Mouse (Mus musculus): ENCODE results near the gene Acta2. TPM values are rescaled to one million over a fixed set of nuclear protein-coding genes. Genes with fewer than 3 reads are reported as not detected.

Gene Acta2
- polyA plus RNA-seq, 1 experiment from 2014 or later, result 114 TPM

DNA sequence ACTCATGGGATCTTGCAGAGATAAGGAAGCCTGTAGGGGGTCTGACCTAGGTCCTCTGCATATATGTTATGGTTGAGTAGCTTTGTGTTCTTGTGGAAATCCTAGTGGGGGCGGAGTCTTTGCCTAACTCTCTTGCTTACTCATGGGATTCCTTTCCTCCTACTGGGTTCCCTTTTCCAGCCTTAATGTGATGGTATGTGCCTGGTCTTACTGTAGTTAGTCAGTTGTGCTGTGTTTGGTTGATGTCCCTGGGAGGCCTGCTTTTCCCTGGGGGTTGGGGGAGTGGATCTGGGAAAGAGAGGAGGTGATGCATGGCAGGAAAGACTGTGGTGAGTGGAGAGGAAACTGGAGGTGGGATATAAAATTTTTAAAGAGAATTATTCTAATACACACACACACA is 57.3 kb downstream of the Acta2 start:
- no peaks in the 10 kb centered on the region for H3K9me3 ChIP-seq
- ATAC-seq (ENCODE audit: insufficient number of reproducible peaks, insufficient read depth, low FRiP score, low TSS enrichment), result no peak
- H3K27ac ChIP-seq, result no peak overlapping the region
- H3K36me3 ChIP-seq, result no peaks in the 10 kb centered on the region
- no peak overlapping the region for H3K4me3 ChIP-seq
- 100% methylated on average over 1 of the region's 1 CpGs for whole genome bisulfite sequencing
- no peak overlapping the region for H3K9ac ChIP-seq
- H3K4me2 ChIP-seq (replicated peaks), result no peak overlapping the region
- H3K27me3 ChIP-seq, result no peaks in the 10 kb centered on the region
- H3K4me1 ChIP-seq, result 0 out of 2 replicates have a peak, but pooled peaks cover 7% of the 10 kb centered on the region

DNA sequence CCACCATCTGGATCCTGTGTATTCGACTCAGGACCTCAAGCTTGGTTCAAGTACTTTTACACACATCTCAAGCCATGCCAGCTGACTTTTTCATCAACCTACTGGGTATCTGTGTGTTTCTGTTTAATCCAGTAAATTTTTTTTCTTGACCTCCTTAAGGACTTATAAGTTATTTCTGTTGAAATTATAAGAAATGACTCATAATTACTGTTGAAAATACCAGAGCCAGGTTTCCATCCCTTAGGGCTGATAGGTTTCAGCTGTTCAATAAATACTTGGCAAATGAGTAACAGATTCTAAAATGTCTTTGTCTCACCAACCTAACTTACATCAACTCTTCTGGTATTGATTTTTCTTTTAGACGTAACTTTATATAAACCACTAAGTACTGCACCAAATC is 60.4 kb downstream of the Acta2 start:
- no peaks in the 10 kb centered on the region for H3K36me3 ChIP-seq
- H3K27ac ChIP-seq, result no peak overlapping the region
- H3K4me1 ChIP-seq, result 0 out of 2 replicates have a peak, but pooled peaks cover 7% of the 10 kb centered on the region
- H3K9ac ChIP-seq, result no peak overlapping the region
- 20% methylated on average over 2 of the region's 2 CpGs for WGBS
- 0 out of 2 replicates have a peak, but pooled peaks cover 3% of the 10 kb centered on the region for H3K27me3 ChIP-seq
- no peak for ATAC-seq (ENCODE audit: insufficient number of reproducible peaks, insufficient read depth, low FRiP score, low TSS enrichment)
- H3K9me3 ChIP-seq, result no peaks in the 10 kb centered on the region
- H3K4me2 ChIP-seq (replicated peaks), result no peak overlapping the region
- no peak overlapping the region for H3K4me3 ChIP-seq

DNA sequence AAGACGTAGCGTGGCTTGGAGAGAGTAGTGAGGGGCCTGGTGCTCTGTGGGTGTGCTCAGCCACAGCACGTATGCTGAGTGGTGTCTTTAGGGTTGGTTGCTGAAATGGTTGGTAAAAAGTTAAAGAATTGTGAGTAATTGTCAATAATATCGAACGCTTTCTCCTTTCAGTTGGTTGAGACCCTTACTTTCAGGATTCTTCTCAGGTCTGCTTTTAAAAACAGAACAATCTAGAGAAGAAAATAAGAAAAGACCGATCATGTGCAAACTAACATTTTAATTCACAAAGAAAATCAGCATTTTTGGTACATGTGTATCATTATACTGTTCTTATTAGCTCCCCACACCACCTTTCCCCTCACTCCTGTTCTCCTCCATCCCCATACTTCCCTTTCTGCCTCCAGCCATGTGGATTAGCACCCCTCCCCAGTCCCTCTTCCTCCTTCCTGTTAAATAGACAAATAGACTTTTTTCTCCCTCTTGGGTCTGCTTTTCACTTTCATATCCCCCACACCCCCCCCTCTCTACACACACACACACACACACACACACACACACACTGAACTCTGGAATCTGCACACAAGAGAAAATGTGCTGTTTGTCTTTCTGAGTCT is 61.2 kb downstream of the Acta2 start:
- H3K36me3 ChIP-seq, result no peaks in the 10 kb centered on the region
- 0 out of 2 replicates have a peak, but pooled peaks cover 7% of the 10 kb centered on the region for H3K4me1 ChIP-seq
- H3K9me3 ChIP-seq, result no peaks in the 10 kb centered on the region
- no peak overlapping the region for H3K4me3 ChIP-seq
- no peak overlapping the region for H3K27ac ChIP-seq
- H3K27me3 ChIP-seq, result 0 out of 2 replicates have a peak, but pooled peaks cover 6% of the 10 kb centered on the region
- H3K4me2 ChIP-seq (replicated peaks), result peak overlapping the region; percentile 82
- no peak for ATAC-seq (ENCODE audit: insufficient number of reproducible peaks, insufficient read depth, low FRiP score, low TSS enrichment)
- WGBS, result 69% methylated on average over 6 of the region's 6 CpGs
- no peak overlapping the region for H3K9ac ChIP-seq

DNA sequence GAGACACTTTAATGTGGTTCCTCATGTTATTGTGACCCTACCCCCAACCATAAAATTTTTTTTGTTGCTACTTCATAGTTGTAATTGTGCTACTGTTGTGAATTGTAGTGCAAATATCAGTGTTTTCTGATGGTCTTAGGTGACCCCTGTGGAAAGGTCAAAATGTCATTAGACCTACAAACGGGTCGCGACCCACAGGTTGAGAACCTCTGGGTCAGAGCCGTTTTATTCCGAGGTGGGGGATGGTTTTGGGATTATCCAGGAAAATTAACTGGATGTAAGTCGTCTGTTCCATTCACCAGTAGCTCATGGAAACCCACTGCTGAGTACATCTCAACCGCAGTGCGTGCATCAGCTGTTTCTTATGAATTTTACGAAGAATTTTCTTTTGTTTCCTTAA is 61.7 kb downstream of the Acta2 start:
- WGBS, result 33% methylated on average over 9 of the region's 9 CpGs
- Histone ChIP-seq H3K4me2 (replicated peaks) (peak overlapping the region; percentile 82), H3K36me3 (no peaks in the 10 kb centered on the region), H3K9ac (no peak overlapping the region), H3K27ac (no peak overlapping the region), H3K4me1 (0 out of 2 replicates have a peak, but pooled peaks cover 7% of the 10 kb centered on the region), H3K9me3 (no peaks in the 10 kb centered on the region), H3K4me3 (peak overlapping the region; percentile 57), H3K27me3 (0 out of 2 replicates have a peak, but pooled peaks cover 6% of the 10 kb centered on the region)
- ATAC-seq (ENCODE audit: insufficient number of reproducible peaks, insufficient read depth, low FRiP score, low TSS enrichment), result no peak

DNA sequence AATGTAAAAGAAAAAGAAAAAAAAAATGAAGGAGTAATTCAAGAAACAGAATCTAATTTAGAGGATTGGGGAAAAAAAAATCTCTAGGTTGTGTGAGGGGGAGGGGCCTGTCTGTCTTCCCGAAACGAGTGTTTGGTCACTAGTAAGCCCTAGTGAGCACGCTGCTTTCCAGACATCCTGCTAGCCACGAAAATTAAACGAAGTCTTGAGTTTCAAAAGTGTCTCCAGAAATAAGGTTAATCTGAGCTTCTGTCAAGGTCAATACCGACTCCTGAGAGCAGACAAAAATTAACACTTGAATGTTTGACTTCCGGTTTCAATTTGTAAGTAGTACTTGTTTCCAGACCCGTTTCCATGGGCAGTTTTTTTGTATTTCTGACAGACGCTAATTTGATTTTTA is 62.2 kb downstream of the Acta2 start:
- Histone ChIP-seq H3K9ac (no peak overlapping the region), H3K4me2 (replicated peaks) (peak overlapping the region; percentile 82), H3K36me3 (no peaks in the 10 kb centered on the region), H3K4me1 (0 out of 2 replicates have a peak, but pooled peaks cover 7% of the 10 kb centered on the region), H3K9me3 (no peaks in the 10 kb centered on the region), H3K4me3 (peak overlapping the region; percentile 57), H3K27ac (no peak overlapping the region), H3K27me3 (0 out of 2 replicates have a peak, but pooled peaks cover 6% of the 10 kb centered on the region)
- no peak for ATAC-seq (ENCODE audit: insufficient number of reproducible peaks, insufficient read depth, low FRiP score, low TSS enrichment)
- 3% methylated on average over 9 of the region's 9 CpGs for WGBS

DNA sequence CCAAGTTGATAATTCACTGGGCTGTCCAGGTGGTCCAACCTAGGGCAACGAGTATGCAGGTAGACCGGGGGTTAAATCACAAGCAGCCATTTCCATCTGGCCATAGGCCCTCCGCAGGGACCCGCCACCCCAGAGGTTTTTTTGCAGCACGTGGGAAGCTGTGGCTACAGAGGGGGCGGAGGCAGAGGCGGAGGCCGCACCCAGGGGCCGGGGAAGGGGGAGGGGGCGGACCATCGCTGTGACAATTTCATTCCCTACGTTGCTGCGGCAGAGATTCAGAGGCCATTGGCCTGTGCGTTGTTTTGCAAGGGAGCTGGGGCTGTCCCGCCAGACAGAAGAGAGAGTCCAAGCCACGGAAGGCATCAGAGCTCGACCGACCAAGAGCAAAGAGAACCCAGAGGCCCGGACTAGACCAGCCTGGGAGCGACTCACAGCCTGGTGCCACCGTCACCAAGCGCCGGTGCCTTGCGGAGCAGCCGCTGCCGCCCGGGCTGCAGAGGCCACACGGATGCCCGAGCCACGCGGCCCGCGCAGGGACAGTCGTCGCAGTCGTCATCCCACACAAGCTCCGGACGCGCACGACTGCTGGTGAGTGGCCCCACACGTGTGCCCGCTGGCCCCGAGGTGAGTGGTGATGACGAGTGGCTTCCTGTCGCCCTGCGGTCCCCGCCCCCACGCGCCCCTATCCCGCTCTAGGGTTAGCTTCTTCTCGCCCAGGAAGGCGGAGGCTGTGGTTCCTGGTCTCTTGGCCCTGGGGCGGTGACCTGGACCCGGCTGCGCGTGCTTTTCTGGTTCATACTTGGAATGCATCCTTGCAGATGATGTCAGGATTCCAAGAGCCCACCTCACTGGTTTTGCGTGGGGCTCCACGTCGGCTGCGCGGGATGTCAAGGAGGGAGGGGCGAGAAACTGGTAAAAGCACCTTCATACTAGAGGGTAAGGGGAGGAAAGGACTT is 63.1 kb downstream of the Acta2 start, which contains the start of gene Stambpl1:
TSS of gene Stambpl1 (plus strand) at position 222 of the 956 bp plus-strand sequence.
- peak within 1 kb of the TSS; percentile 55 for H3K9ac ChIP-seq
- H3K9me3 ChIP-seq, result no peaks in the 10 kb centered on the region
- no peaks in the 10 kb centered on the region for H3K36me3 ChIP-seq
- 0 out of 2 replicates have a peak, but pooled peaks cover 6% of the 10 kb centered on the region for H3K27me3 ChIP-seq
- H3K27ac ChIP-seq, result no peak within 1 kb of the TSS; the same call in 1 of the 2 replicates
- H3K4me2 ChIP-seq (replicated peaks), result peak within 1 kb of the TSS; percentile 82
- H3K4me3 ChIP-seq, result peak within 1 kb of the TSS; percentile 57
- under 1% methylated on average over 61 of the region's 62 CpGs for WGBS
- H3K4me1 ChIP-seq, result 0 out of 2 replicates have a peak, but pooled peaks cover 7% of the 10 kb centered on the region
- ATAC-seq (ENCODE audit: insufficient number of reproducible peaks, insufficient read depth, low FRiP score, low TSS enrichment), result peak; percentile 79

DNA sequence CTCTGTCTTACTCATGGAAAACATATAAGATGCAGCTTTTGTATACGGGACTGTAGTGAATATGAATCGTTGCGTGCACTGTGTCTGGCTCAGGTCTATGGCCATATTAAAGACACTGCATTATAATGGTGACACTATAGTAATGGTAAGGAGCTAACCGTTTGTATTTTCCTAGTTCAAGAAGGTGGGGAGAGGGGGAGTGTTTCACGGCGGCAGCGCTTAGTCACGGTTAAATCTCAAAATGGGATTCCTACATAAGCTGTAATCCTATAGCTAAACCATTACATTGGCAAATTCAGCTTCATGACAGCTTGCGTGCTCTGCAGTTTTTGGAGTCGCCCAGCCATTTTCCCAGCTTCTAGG is 63.8 kb downstream of the Acta2 start:
- Histone ChIP-seq H3K9ac (peak overlapping the region; percentile 55; the same call in 1 of the 2 replicates), H3K4me1 (0 out of 2 replicates have a peak, but pooled peaks cover 7% of the 10 kb centered on the region), H3K4me2 (replicated peaks) (peak overlapping the region; percentile 82), H3K36me3 (no peaks in the 10 kb centered on the region), H3K27me3 (0 out of 2 replicates have a peak, but pooled peaks cover 6% of the 10 kb centered on the region), H3K9me3 (no peaks in the 10 kb centered on the region), H3K27ac (no peak overlapping the region; the same call in 1 of the 2 replicates), H3K4me3 (peak overlapping the region; percentile 57)
- 15% methylated on average over 10 of the region's 10 CpGs for WGBS
- ATAC-seq (ENCODE audit: insufficient number of reproducible peaks, insufficient read depth, low FRiP score, low TSS enrichment), result peak; percentile 53; the same call in 1 of the 2 replicates

Other genes with a start within 250 kb of the Acta2 start
- not detected in 2 replicates for gene Lipk, start 247.3 kb downstream of the Acta2 start, polyA plus RNA-seq (2016; fragmentation: Nextera tagmentation; extraction: Ambion mirVana)
- not detected in 2 replicates for gene Lipn, start 188.2 kb downstream of the Acta2 start, polyA plus RNA-seq (2016; fragmentation: Nextera tagmentation; extraction: Ambion mirVana)
- gene Lipm, start 154.7 kb downstream of the Acta2 start, polyA plus RNA-seq (2016; fragmentation: Nextera tagmentation; extraction: Ambion mirVana), result 0.23 and 0.29 TPM in 2 replicates
- gene Ankrd22, start 89.5 kb downstream of the Acta2 start, polyA plus RNA-seq (2016; fragmentation: Nextera tagmentation; extraction: Ambion mirVana), result 0.37 and 0.42 TPM in 2 replicates
- 8.0 and 8.5 TPM in 2 replicates for gene Stambpl1, start 63.4 kb downstream of the Acta2 start, polyA plus RNA-seq (2016; fragmentation: Nextera tagmentation; extraction: Ambion mirVana)
- gene Fas, start 35.1 kb upstream of the Acta2 start, polyA plus RNA-seq (2016; fragmentation: Nextera tagmentation; extraction: Ambion mirVana), result 2.3 and 3.6 TPM in 2 replicates
- gene Ch25h, start 219.6 kb upstream of the Acta2 start, polyA plus RNA-seq (2016; fragmentation: Nextera tagmentation; extraction: Ambion mirVana), result 2.4 and 4.1 TPM in 2 replicates

Data from embryonic facial prominence, embryonic 12.5 days (tissue).